Mouse (Mus musculus): Measurements from ENCODE around the gene Asap3.

Asap3 gene

GRCm38 (mm10) chr4:136249780-136250179 lies 43.6 kb downstream of the Asap3 start:
- DNase-seq (ENCODE audit: low spot score in 2 of 2), result no peak

DNA sequence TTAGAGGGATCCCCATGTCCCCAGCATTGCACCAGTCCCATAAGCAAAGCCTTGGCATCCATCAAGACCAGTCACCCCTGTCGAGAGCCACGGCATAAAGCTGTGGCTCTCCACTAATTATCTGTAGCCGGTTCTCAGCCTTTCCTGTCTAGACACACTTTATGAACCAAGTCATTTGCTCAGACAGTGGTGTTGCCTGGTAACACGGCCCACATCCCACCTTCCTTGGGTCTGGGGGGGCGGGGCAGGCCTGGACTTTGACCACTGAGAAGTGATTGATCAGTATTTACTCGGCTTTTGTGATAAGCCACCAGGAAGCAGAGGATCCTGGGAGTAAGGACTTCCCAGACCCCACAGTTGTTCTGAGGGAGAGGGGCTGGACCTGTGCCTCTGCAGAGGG lies 49.8 kb downstream of the Asap3 start:
- DNase-seq (ENCODE audit: low spot score in 2 of 2), result no peak

DNA sequence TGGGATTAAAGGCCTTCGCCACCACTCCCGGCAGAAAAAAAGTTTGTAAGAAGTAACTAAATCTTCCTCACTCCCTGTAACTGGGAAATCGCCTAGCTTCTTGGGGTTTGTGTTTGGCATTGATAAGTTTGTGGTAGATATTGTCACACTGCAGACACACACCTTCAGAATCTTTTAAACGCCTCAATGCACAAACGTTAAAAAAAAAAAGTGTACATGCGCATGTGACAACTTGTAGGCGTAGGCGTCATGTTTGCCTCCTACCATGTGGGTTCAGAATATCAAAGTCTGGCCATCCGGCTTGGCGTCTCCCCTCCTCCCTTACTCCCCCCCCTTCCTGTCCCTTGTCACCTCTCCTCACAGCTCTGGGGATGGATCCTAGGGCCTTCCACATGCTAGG lies 50.5 kb downstream of the Asap3 start:
- no peak for DNase-seq (ENCODE audit: low spot score in 2 of 2)

DNA sequence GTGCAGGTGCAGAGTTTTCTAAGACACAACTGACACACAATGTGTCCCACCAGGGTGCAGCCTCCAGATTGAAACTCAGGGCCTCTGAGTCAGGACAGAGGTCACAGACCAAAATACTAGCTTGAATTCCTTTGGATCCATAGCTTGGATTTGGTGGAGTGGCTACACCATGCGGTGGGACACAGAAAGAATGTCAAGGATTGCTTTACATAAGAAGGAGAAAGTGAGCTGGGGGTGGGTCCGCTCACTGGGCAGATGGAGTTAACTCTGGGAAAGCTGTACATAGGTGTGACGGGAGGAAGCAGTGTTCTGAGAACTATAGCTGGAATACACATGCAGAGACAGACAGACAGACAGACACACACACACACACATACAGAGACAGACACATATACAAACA lies 53.8 kb downstream of the Asap3 start:
- no peak for DNase-seq (ENCODE audit: low spot score in 2 of 2)

GRCm38 (mm10) chr4:136260491-136261180 lies 54.5 kb downstream of the Asap3 start:
- DNase-seq (ENCODE audit: low spot score in 2 of 2), result peak in 1 of 2 experiments; percentile 72

DNA sequence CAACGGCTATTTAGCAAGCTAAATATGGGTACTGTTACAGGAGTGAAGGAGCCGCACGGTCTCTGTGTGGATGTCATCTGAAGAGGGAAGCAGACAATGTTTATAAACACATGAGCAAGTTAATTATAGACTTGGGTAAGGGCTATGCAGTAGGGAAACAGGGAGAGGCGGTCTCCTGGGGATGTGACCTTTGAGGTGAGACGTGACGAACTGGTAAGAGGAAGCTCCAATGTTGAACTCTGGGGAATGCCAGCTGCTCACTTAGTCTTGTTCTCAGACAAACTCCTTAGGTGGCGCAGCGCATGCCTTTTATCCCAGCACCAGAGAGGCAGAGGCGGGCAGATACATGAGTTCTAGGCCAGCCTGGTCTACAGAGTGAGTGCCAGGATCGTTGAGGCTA lies 55.7 kb downstream of the Asap3 start:
- DNase-seq (ENCODE audit: low spot score in 2 of 2), result no peak

DNA sequence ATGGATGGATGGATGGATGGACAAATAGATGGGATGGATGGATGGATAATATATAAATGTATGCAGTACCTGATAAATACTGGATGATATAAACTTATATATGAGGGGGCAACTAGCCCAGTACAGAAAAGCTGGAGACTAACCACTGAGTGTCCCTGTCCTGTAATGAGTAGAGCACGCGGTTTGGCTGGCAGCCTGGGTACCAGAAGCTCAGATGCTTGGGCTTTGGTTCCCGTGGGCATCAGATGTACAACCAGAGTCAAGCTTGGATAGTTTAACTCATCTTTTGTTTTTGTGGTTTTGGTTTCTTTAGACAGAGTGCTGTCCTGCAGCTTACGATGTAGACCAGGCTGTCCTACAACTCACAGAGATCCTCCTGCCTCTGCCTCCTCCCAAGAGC lies 57.4 kb downstream of the Asap3 start:
- DNase-seq (ENCODE audit: low spot score in 2 of 2), result no peak

DNA sequence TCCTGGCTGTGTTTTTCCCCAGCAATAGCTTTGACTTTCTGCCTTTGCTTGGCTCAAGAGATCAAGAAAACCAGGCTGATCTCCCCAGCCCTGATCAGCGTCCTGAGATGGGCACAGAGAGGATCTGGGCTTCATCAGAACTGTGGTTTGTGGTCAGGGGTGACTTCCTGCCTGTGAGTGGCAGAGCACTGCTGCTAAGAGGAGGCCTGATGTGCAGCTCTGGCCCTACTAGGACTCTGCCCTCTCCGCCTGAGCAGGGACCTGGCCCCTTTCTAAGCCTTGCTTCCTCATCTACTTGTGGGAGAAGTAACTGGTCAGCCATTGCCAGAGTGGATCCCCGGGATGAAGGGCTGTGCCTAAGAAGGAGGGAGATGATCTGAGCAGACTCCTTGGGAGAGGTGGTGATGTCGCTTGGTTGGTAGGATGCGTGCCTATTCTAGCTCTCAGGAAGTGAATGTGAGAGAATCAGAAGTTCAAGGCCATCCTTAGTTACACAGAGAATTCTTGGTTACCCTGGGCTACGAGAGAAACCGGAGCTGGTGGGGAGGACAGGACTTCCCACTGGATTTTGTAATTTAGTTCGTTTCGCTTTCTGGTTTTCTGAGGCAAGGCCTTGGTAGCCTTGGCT lies 60.7 kb downstream of the Asap3 start:
- no peak for DNase-seq (ENCODE audit: low spot score in 2 of 2)

DNA sequence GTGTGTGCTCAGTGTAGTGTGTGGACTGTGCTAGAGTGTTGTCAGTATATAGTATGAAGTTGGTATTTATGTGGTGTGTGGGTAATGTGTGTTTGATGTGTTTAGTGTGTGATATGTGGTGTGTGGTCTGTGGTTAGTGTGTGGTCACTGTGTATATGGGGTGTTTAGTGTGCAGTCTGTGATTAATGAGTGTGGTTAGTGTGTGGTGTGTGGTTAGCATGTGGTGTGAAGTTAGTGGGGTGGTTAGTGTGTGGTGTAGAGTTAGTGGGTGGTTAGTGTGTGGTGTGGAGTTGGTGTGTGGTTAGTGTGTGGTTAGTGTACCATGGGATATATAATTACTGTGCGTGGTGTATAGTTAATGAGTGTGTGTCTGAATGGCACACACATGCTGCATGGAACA lies 62.7 kb downstream of the Asap3 start:
- DNase-seq (ENCODE audit: low spot score in 2 of 2), result no peak

DNA sequence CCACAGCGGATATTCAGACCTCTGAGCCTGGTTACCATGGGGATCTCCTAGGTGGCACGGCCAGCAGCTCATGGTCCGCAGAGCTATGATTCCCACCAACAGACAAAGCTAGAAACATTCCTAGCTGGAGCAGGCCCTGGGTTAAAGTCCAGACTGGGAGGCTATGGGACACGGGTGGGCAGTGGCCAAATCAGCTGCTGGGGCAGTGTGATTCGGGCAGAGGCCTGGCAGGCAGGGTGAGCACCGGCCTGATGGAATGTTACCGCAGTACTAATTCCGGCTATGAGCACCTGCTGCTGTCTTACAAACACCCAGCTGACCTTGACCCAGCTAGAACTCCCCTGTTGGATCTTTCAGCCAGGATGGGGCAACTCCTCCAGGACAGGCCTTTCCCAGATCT lies 64.5 kb downstream of the Asap3 start:
- no peak for DNase-seq (ENCODE audit: low spot score in 2 of 2)

DNA sequence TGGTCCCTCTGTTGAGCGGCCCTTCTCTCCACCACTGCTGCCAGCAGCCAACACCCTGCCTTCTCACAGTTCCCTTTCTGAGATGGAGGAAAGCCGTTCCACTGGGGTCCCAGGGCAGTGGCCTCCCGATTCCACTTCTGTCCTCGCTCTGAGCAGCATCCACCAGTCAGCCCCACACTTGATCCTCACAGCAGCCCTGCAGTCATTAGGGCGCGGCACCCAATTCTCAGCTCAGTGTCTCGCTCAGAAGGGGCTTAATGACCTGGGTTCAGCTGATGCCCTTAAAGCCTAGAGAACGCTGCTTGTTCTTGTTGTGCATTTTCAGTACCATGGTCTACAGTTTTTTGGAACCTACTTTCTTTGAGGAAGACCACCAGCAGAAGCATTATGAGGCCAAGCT lies 74.9 kb downstream of the Asap3 start:
- DNase-seq (ENCODE audit: low spot score in 2 of 2), result no peak

- DNase-seq (ENCODE audit: low spot score in 2 of 2), result peak; percentile 29 to 51
These were observed 75.4 kb downstream of the Asap3 start for GRCm38 (mm10) chr4:136281611-136282010.

GRCm38 (mm10) chr4:136282621-136283480 lies 76.7 kb downstream of the Asap3 start:
- no peak for DNase-seq (ENCODE audit: low spot score in 2 of 2)

- no peak for DNase-seq (ENCODE audit: low spot score in 2 of 2)
These were observed 77.6 kb downstream of the Asap3 start for GRCm38 (mm10) chr4:136283783-136284182.

DNA sequence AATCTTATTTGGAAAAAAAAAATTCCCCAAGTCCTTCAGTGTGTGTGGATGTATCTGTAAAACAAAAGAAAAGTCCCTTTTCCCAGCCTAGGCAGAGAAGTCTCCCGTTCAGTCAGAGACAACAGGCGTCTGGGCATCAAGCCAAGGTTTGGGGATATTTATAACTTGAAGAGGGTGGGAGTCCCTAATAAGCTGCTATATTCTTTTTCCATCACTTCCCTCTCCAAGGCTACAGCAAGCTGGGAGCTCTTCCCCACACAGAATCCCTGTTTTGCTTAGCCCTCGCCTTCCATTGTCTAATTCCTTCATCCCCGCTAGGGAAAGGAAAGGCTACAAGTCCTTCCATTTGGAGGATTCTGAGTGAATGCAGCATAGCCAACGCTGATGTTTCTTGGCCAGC lies 78.3 kb downstream of the Asap3 start, which contains the start of gene Zfp46:
Zfp46 (plus strand) TSS at position 229 of the 400 bp plus-strand sequence.
- DNase-seq (ENCODE audit: low spot score in 2 of 2), result peak; percentile 67 to 79

- peak in 1 of 2 experiments; percentile 21 for DNase-seq (ENCODE audit: low spot score in 2 of 2)
These were observed 78.7 kb downstream of the Asap3 start for GRCm38 (mm10) chr4:136284891-136285290.

DNA sequence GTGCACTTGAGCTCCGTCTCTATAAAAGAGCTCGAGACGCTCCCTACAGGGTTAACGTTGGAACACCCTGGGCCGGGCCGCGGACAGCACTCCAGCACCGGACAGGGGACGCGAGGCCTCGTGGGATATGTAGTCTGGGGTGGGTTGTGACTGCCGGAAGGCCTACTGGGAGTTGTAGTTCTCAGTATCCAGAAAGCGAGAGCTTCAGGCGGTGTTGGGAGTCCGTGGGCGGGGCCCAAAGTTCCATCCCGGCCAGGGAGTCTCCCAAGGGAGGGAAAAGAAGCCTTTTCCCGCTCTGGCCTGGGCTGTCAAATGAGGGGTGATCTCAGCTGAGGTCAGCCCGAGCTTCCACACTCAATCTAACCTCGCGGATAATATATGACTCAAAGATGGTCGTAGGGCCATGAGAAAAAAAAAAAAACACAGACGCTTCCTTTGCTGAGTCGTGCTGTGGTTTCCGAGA lies 79.2 kb downstream of the Asap3 start:
- peak; percentile 89 to 93 for DNase-seq (ENCODE audit: low spot score in 2 of 2)

DNA sequence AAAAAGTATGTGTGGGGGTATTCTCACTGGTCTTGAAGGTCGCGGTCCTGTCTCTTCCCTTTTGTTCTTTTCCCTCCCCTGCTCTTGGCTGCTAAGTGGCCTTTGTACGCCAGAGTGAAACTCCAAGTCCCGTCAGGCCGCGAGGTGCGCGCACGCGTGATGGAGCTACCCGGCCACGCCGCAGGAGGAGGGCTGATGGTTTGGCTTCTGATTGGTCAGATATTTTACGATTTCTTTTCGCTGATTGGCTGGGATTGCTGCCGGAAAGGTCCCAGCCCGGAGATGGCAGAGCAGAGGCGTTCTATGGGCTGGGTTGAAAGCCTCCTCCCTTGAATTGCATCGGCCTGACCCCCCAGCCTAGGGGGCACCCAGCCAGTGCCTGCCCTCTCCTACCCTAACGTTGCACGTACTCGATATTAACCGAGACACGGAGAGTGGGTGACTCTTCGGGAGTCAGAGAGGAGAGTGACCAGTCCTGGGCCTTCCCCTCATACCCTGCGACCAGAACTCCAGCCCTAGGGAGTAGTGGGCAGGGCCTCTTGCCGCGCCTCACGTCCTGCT lies 79.7 kb downstream of the Asap3 start:
- peak; percentile 94 for DNase-seq (ENCODE audit: low spot score in 2 of 2)

DNA sequence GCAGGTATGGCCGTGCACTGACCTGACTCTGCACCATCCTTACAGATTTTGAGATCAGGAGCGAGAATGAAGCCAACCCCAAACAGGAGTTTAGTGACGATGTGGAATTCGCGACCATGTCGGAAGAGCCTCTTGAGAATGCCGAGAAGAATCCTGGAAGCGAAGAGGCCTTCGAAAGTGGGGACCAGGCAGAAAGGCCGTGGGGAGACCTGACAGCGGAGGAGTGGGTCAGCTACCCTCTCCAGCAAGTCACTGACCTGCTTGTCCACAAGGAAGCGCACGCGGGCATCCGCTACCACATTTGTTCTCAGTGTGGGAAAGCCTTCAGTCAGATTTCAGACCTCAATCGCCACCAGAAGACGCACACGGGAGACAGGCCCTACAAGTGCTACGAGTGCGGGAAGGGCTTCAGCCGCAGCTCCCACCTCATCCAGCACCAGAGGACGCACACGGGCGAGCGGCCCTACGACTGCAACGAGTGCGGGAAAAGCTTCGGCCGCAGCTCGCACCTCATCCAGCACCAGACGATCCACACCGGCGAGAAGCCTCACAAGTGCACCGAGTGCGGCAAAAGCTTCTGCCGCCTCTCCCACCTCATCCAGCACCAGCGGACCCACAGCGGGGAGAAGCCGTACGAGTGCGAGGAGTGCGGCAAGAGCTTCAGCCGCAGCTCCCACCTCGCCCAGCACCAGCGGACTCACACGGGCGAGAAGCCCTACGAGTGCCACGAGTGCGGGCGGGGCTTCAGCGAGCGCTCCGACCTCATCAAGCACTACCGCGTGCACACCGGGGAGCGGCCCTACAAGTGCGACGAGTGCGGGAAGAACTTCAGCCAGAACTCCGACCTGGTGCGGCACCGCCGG lies 84.0 kb downstream of the Asap3 start:
- no peak for DNase-seq (ENCODE audit: low spot score in 2 of 2)

DNA sequence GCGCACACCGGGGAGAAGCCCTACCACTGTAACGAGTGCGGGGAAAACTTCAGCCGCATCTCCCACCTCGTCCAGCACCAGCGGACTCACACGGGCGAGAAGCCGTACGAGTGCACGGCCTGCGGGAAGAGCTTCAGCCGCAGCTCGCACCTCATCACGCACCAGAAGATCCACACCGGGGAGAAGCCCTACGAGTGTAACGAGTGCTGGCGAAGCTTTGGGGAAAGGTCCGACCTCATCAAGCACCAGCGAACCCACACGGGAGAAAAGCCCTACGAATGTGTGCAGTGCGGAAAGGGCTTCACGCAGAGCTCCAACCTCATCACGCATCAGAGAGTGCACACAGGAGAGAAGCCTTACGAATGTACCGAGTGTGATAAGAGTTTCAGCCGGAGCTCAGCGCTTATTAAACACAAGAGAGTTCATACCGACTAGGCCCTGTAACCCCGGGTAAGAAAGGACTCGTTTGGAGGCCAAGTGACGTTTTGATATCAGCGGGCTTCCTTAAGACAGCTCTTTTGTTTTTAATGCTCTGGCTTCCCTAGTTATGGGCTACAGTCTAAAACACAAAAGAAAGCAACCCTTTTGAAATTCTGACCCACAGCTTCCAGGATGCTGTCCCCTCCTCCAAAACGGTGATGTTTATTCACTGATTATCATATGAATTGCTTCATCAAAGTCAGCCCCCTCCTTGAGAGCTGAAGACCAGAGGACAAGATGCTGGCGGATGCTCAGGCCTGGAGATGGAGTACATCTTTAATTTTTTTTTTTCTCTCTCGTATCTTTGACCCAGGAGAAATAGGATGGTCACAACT lies 84.8 kb downstream of the Asap3 start:
- DNase-seq (ENCODE audit: low spot score in 2 of 2), result no peak
